Mouse (Mus musculus) heart, embryonic 14.5 days (tissue): ENCODE results near the gene Pip4k2c. TPM values are rescaled to one million over a fixed set of nuclear protein-coding genes. Genes with fewer than 3 reads are reported as not detected.

ENCODE experiments used
- ATAC-seq: fragments of 200-750 bp; cut with Nextera tagmentation; 2 replicates; pipeline ENCODE4 v1.8.0; 2017; ENCODE audit warnings: low read depth, moderate TSS enrichment; ENCODE audit not compliant: insufficient number of reproducible peaks, insufficient read depth, low FRiP score
- H3K27ac ChIP-seq, 2 experiments: fragments of 200-500 bp in 1 of 2; fragments of 300-500 bp in 1 of 2; sonication (generic) in 1 of 2; replicated peaks in 1 of 2; 2 replicates each; pipeline ENCODE4 v1.5.1; 2012 to 2014; ENCODE audit warnings: low read depth in 2 of 2, low read length in 2 of 2, control low read depth in 1 of 2, mild to moderate bottlenecking in 1 of 2, mixed read lengths in 1 of 2; ENCODE audit not compliant: control insufficient read depth in 1 of 2, insufficient read depth in 1 of 2
- H3K27me3 ChIP-seq: fragments of 300-500 bp; sonication (generic); 2 replicates; pipeline ENCODE4 v1.6.1; 2014; ENCODE audit warnings: mild to moderate bottlenecking, low read length, control low read depth; ENCODE audit not compliant: control insufficient read depth, insufficient read depth
- H3K36me3 ChIP-seq: fragments of 300-500 bp; sonication (generic); 2 replicates; pipeline ENCODE4 v1.6.1; 2014; ENCODE audit warnings: mild to moderate bottlenecking, control low read depth, low read length, mixed read lengths; ENCODE audit not compliant: control insufficient read depth, insufficient read depth
- H3K4me1 ChIP-seq, 2 experiments: fragments of 200-500 bp in 1 of 2; fragments of 300-500 bp in 1 of 2; sonication (generic) in 1 of 2; 2 replicates each; pipeline ENCODE4 v1.6.1; 2012 to 2014; ENCODE audit warnings: low read length in 2 of 2, control low read depth in 1 of 2, mixed read lengths in 1 of 2; ENCODE audit not compliant: control insufficient read depth in 2 of 2, insufficient read depth in 2 of 2
- H3K4me2 ChIP-seq: fragments of 300-500 bp; sonication (generic); 2 replicates; pipeline ENCODE4 v1.6.1; 2014; ENCODE audit warnings: mild to moderate bottlenecking, low read length
- H3K4me3 ChIP-seq, 2 experiments: fragments of 200-500 bp in 1 of 2; fragments of 300-500 bp in 1 of 2; sonication (generic) in 1 of 2; 2 replicates each; pipeline ENCODE4 v1.5.1; 2012 to 2014; ENCODE audit warnings: low read length in 2 of 2, mild to moderate bottlenecking in 2 of 2, control low read depth in 1 of 2, low read depth in 1 of 2, moderate library complexity in 1 of 2; ENCODE audit not compliant: control insufficient read depth in 1 of 2, insufficient read depth in 1 of 2
- H3K9ac ChIP-seq: fragments of 300-500 bp; sonication (generic); 2 replicates; pipeline ENCODE4 v1.6.1; 2014; ENCODE audit warnings: mild to moderate bottlenecking, low read length
- H3K9me3 ChIP-seq: fragments of 300-500 bp; sonication (generic); 2 replicates; pipeline ENCODE4 v1.6.1; 2016; ENCODE audit warnings: low read length, control low read depth; ENCODE audit not compliant: control insufficient read depth
- WGBS: fragments of 180-500 bp; shearing (Covaris S2); extraction: QIAGEN DNeasy Blood & Tissue Kit; methylation state at CpG from one replicate; pipeline ENCODE4 v1.1.7; 2014; 5-methylcytosine and 5-hydroxymethylcytosine counted together
- polyA plus RNA-seq: library from polyadenylated mRNA; unstranded; fragments of >200 nt; fragmentation: Nextera tagmentation; extraction: Ambion mirVana; gene quantifications from 2 replicates; pipeline ENCODE4 v1.2.1, GENCODE M21; 2014

Pip4k2c gene
- polyA plus RNA-seq, 1 experiment from 2014 or later, result 22.8 TPM

- H3K4me2 ChIP-seq, result no peak overlapping the region
- no peak overlapping the region for H3K4me3 ChIP-seq
- no peak for ATAC-seq
- H3K9me3 ChIP-seq, result no peaks in the 10 kb centered on the region
- H3K9ac ChIP-seq, result no peak overlapping the region
- H3K4me1 ChIP-seq, result peaks cover 9 to 11% of the 10 kb centered on the region in 2 experiments; a peak in 3 of 4 replicates
- 59% methylated on average over 3 of the region's 3 CpGs for WGBS
- H3K27me3 ChIP-seq, result peaks cover 27% of the 10 kb centered on the region
- no peaks in the 10 kb centered on the region for H3K36me3 ChIP-seq
- H3K27ac ChIP-seq, result no peak overlapping the region
These were observed 50.7 kb downstream of the Pip4k2c start for GRCm38 (mm10) chr10:127160728-127161127.

GRCm38 (mm10) chr10:127160081-127160480, 51.3 kb downstream of the Pip4k2c start:
- Histone ChIP-seq H3K27me3 (peaks cover 20% of the 10 kb centered on the region), H3K4me2 (no peak overlapping the region), H3K4me3 (no peak overlapping the region), H3K27ac (no peak overlapping the region), H3K9me3 (no peaks in the 10 kb centered on the region), H3K36me3 (no peaks in the 10 kb centered on the region), H3K9ac (no peak overlapping the region), H3K4me1 (peaks cover 4 to 5% of the 10 kb centered on the region in 2 experiments; a peak in 2 of 4 replicates)
- 75% methylated on average over 9 of the region's 9 CpGs for WGBS
- ATAC-seq, result no peak

- Histone ChIP-seq H3K36me3 (no peaks in the 10 kb centered on the region), H3K27me3 (peaks cover 4% of the 10 kb centered on the region; the same call in 1 of the 2 replicates), H3K9me3 (no peaks in the 10 kb centered on the region), H3K9ac (no peak overlapping the region), H3K4me1 (no peaks in the 10 kb centered on the region), H3K27ac (no peak overlapping the region), H3K4me3 (no peak overlapping the region), H3K4me2 (no peak overlapping the region)
- no peak for ATAC-seq
- 74% methylated on average over 3 of the region's 3 CpGs for WGBS
These were observed 52.9 kb downstream of the Pip4k2c start for GRCm38 (mm10) chr10:127158471-127158870.

GRCm38 (mm10) chr10:127156511-127156910, 54.9 kb downstream of the Pip4k2c start:
- Histone ChIP-seq H3K4me1 (no peaks in the 10 kb centered on the region), H3K9ac (no peak overlapping the region), H3K4me3 (no peak overlapping the region), H3K27ac (no peak overlapping the region), H3K4me2 (no peak overlapping the region), H3K27me3 (no peaks in the 10 kb centered on the region), H3K9me3 (no peaks in the 10 kb centered on the region), H3K36me3 (no peaks in the 10 kb centered on the region)
- no peak for ATAC-seq
- WGBS, result 73% methylated on average over 1 of the region's 1 CpGs

- Histone ChIP-seq H3K9me3 (no peaks in the 10 kb centered on the region), H3K4me1 (no peaks in the 10 kb centered on the region), H3K27me3 (no peaks in the 10 kb centered on the region), H3K4me3 (no peak overlapping the region), H3K27ac (no peak overlapping the region), H3K36me3 (no peaks in the 10 kb centered on the region), H3K9ac (no peak overlapping the region), H3K4me2 (no peak overlapping the region)
- 86% methylated on average over 1 of the region's 1 CpGs for WGBS
- no peak for ATAC-seq
These were observed 55.3 kb downstream of the Pip4k2c start for GRCm38 (mm10) chr10:127156089-127156488.

GRCm38 (mm10) chr10:127154652-127155051, 56.7 kb downstream of the Pip4k2c start:
- Histone ChIP-seq H3K4me3 (no peak overlapping the region), H3K36me3 (no peaks in the 10 kb centered on the region), H3K9me3 (no peaks in the 10 kb centered on the region), H3K27ac (no peak overlapping the region), H3K4me1 (no peaks in the 10 kb centered on the region), H3K27me3 (no peaks in the 10 kb centered on the region), H3K9ac (no peak overlapping the region), H3K4me2 (no peak overlapping the region)
- WGBS, result 82% methylated on average over 5 of the region's 5 CpGs
- ATAC-seq, result no peak

GRCm38 (mm10) chr10:127154241-127154640, 57.1 kb downstream of the Pip4k2c start:
- Histone ChIP-seq H3K9ac (no peak overlapping the region), H3K4me1 (no peaks in the 10 kb centered on the region), H3K27me3 (no peaks in the 10 kb centered on the region), H3K4me2 (no peak overlapping the region), H3K4me3 (no peak overlapping the region), H3K27ac (no peak overlapping the region), H3K9me3 (no peaks in the 10 kb centered on the region), H3K36me3 (no peaks in the 10 kb centered on the region)
- 90% methylated on average over 2 of the region's 2 CpGs for WGBS
- no peak for ATAC-seq

GRCm38 (mm10) chr10:127153323-127153722, 58.1 kb downstream of the Pip4k2c start:
- Histone ChIP-seq H3K27ac (no peak overlapping the region), H3K4me1 (no peaks in the 10 kb centered on the region), H3K4me3 (no peak overlapping the region), H3K4me2 (no peak overlapping the region), H3K36me3 (no peaks in the 10 kb centered on the region), H3K9ac (no peak overlapping the region), H3K9me3 (no peaks in the 10 kb centered on the region), H3K27me3 (no peaks in the 10 kb centered on the region)
- no peak for ATAC-seq
- whole genome bisulfite sequencing, result 91% methylated on average over 7 of the region's 7 CpGs
